In genomic region chr9:60126961-60127360, GRCm38 (mm10) we compare ENCODE assay signal across 20 mouse cellular contexts.
DNase-seq lines count a peak whose midpoint lies in the region; ATAC-seq lines count a peak whose summit lies in the region.
"Had no signal": no experiment of that assay in that cellular context is flagged by ENCODE, and none has a peak within 500 bp of the region (broad histone marks: within the 10 kb centered on the region; RNA-seq: fewer than 3 reads in every experiment).

No protein-coding gene starts in this region.

- H3K4me2 ChIP-seq in heart, embryonic 12.5 days: no peak overlapping the region
- H3K4me2 ChIP-seq in hindbrain, embryonic 11.5 days (replicated peaks; ENCODE audit: low read depth, low read length): no peak overlapping the region
- H3K4me2 ChIP-seq: embryonic facial prominence, embryonic 12.5 days; forebrain, embryonic 13.5 days; forebrain, embryonic 15.5 days had no signal

- H3K9me3 ChIP-seq in heart, embryonic 12.5 days (replicated peaks): no peaks in the 10 kb centered on the region
- H3K9me3 ChIP-seq in hindbrain, embryonic 11.5 days (ENCODE audit: control insufficient read depth, low read length): no peaks in the 10 kb centered on the region
- H3K9me3 ChIP-seq in hindbrain, embryonic 10.5 days: no peaks in the 10 kb centered on the region
- H3K9me3 ChIP-seq: embryonic facial prominence, embryonic 10.5 days; embryonic facial prominence, embryonic 12.5 days; forebrain, embryonic 13.5 days; forebrain, embryonic 15.5 days had no signal

- H3K27ac ChIP-seq in heart, embryonic 12.5 days (ENCODE audit: poor library complexity, severe bottlenecking): no peak overlapping the region
- no peak overlapping the region for H3K27ac ChIP-seq in hindbrain, embryonic 11.5 days (ENCODE audit: low read depth, low read length)
- H3K27ac ChIP-seq in hindbrain, embryonic 10.5 days: no peak overlapping the region
- H3K27ac ChIP-seq: embryonic facial prominence, embryonic 10.5 days; embryonic facial prominence, embryonic 12.5 days; forebrain, embryonic 13.5 days; forebrain, embryonic 15.5 days had no signal

- no peak for ATAC-seq in heart, embryonic 12.5 days (ENCODE audit: insufficient number of reproducible peaks, low FRiP score)
- no peak for ATAC-seq in hindbrain, embryonic 11.5 days (ENCODE audit: low FRiP score)
- no peak for ATAC-seq in megakaryocyte progenitor cell, adult 5-6 weeks (replicated peaks; ENCODE audit: poor library complexity)
- ATAC-seq: activated CD4-positive, CD25-positive, alpha-beta regulatory T cell, adult 4 months; forebrain, embryonic 13.5 days; forebrain, embryonic 15.5 days; Patski had no signal

- WGBS in heart, embryonic 12.5 days: 55% methylated on average over 5 of the region's 5 CpGs
- 74% methylated on average over 5 of the region's 5 CpGs for WGBS in hindbrain, embryonic 11.5 days
- WGBS in hindbrain, embryonic 10.5 days: 74% methylated on average over 5 of the region's 5 CpGs

- peak; percentile 11 to 13 for DNase-seq in heart, adult 9 months (ENCODE audit: low spot score in 2 of 2)
- DNase-seq in hindbrain, embryonic 11.5 days (ENCODE audit: low spot score): peak; percentile 15
- no peak for DNase-seq in hindbrain, embryonic 10.5 days (ENCODE audit: low spot score)
- peak; percentile 19 for DNase-seq in Muller cell, postnatal 12 days (ENCODE audit: inconsistent ontology term)
- DNase-seq: adrenal gland, adult 8-10 months; adrenal gland, postnatal 14 days; adrenal gland, postnatal 36 days; cerebellum, adult 11-12 months; cerebellum, adult 2 months; cerebellum, adult 9-10 months; cerebellum, postnatal 10 days; cerebellum, postnatal 25 days had no signal

- H3K27me3 ChIP-seq in heart, embryonic 12.5 days (replicated peaks): no peaks in the 10 kb centered on the region
- no peaks in the 10 kb centered on the region for H3K27me3 ChIP-seq in hindbrain, embryonic 11.5 days (ENCODE audit: control insufficient read depth, insufficient read depth, low read length)
- no peaks in the 10 kb centered on the region for H3K27me3 ChIP-seq in hindbrain, embryonic 10.5 days (ENCODE audit: insufficient read depth, poor library complexity, severe bottlenecking)
- H3K27me3 ChIP-seq: embryonic facial prominence, embryonic 12.5 days; forebrain, embryonic 13.5 days; forebrain, embryonic 15.5 days; Patski had no signal

- no peak overlapping the region for H3K4me3 ChIP-seq in heart, embryonic 12.5 days
- no peak overlapping the region for H3K4me3 ChIP-seq in hindbrain, embryonic 11.5 days (ENCODE audit: low read depth, low read length)
- no peak overlapping the region for H3K4me3 ChIP-seq in hindbrain, embryonic 10.5 days
- H3K4me3 ChIP-seq: embryonic facial prominence, embryonic 10.5 days; embryonic facial prominence, embryonic 12.5 days; forebrain, embryonic 13.5 days; forebrain, embryonic 15.5 days had no signal

- H3K9ac ChIP-seq in heart, embryonic 12.5 days: no peak overlapping the region
- no peak overlapping the region for H3K9ac ChIP-seq in hindbrain, embryonic 11.5 days (ENCODE audit: low read depth, low read length)
- H3K9ac ChIP-seq: embryonic facial prominence, embryonic 12.5 days; forebrain, embryonic 13.5 days; forebrain, embryonic 15.5 days had no signal

- H3K36me3 ChIP-seq in heart, embryonic 12.5 days: no peaks in the 10 kb centered on the region
- H3K36me3 ChIP-seq in hindbrain, embryonic 11.5 days (ENCODE audit: control insufficient read depth, insufficient read depth, low read length): no peaks in the 10 kb centered on the region
- H3K36me3 ChIP-seq in hindbrain, embryonic 10.5 days: no peaks in the 10 kb centered on the region
- H3K36me3 ChIP-seq: embryonic facial prominence, embryonic 10.5 days; embryonic facial prominence, embryonic 12.5 days; forebrain, embryonic 15.5 days had no signal

- H3K4me1 ChIP-seq in heart, embryonic 12.5 days (replicated peaks): peaks cover 8% of the 10 kb centered on the region
- no peaks in the 10 kb centered on the region for H3K4me1 ChIP-seq in hindbrain, embryonic 11.5 days (replicated peaks; ENCODE audit: control insufficient read depth, insufficient read depth, low read length)
- peaks cover 15% of the 10 kb centered on the region; the same call in 1 of the 2 replicates for H3K4me1 ChIP-seq in hindbrain, embryonic 10.5 days (replicated peaks)
